Mouse (Mus musculus) bone marrow macrophage, adult 2 months (primary cell): ENCODE measurements around the gene Snn.

Experiments
- CTCF ChIP-seq: IDR thresholded peaks from 2 replicates; pipeline ENCODE4 v1.5.1; 2012; ENCODE audit warnings: low read depth, mild to moderate bottlenecking, low read length, moderate library complexity
- POLR2A ChIP-seq: IDR thresholded peaks from 2 replicates; pipeline ENCODE4 v1.6.1; 2012; ENCODE audit warnings: mild to moderate bottlenecking, low read depth, low read length, borderline replicate concordance

DNA sequence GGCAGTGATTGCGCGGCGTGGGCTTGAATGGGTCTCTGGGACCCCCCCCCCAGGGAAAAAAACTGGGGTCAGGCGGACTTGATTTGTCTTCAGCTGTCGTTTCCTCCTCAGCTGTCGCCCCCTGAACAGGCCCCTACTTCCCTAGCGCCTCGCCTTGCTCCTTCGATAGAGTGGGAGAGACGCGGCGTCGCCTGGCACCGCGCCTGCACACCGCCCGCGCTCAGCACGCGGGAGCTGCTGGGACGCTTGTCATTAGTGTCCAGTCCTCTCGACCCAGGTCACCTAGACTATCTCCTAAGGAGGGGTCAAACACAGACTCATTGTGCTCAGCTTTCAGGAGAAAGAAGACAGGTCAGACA, 6.1 kb downstream of the Snn start:
- no peak; the same call in 1 of the 2 replicates for TF ChIP-seq CTCF
- TF ChIP-seq POLR2A: no peak
